ENCODE assay signal across 8 mouse cellular contexts in genomic region chr4:133002896-133003295, GRCm38 (mm10). TPM values are rescaled to one million over a fixed set of nuclear protein-coding genes. Genes with fewer than 3 reads are reported as not detected.
DNase-seq lines count a peak whose midpoint lies in the region; ATAC-seq lines count a peak whose summit lies in the region.

No protein-coding gene starts in this region.

- H3K4me1 ChIP-seq in forebrain, embryonic 14.5 days (ENCODE audit: control insufficient read depth, insufficient read depth, low read length) = peaks cover 14% of the 10 kb centered on the region
- peaks cover 43% of the 10 kb centered on the region for H3K4me1 ChIP-seq in limb, embryonic 10.5 days

- H3K4me3 ChIP-seq in forebrain, embryonic 14.5 days (ENCODE audit: low read depth, low read length) = no peak overlapping the region
- H3K4me3 ChIP-seq in limb, embryonic 10.5 days = no peak overlapping the region

- no peaks in the 10 kb centered on the region for H3K9me3 ChIP-seq in forebrain, embryonic 14.5 days (replicated peaks; ENCODE audit: control insufficient read depth, low read length)
- no peaks in the 10 kb centered on the region for H3K9me3 ChIP-seq in limb, embryonic 10.5 days (replicated peaks)

- 14% methylated on average over 10 of the region's 10 CpGs for WGBS in forebrain, embryonic 14.5 days
- WGBS in limb, embryonic 10.5 days = 63% methylated on average over 10 of the region's 10 CpGs

- peak; percentile 50 for ATAC-seq in forebrain, embryonic 14.5 days
- ATAC-seq in megakaryocyte, adult 5-6 weeks (ENCODE audit: poor library complexity, severe bottlenecking) = no peak

- DNase-seq in gastrocnemius, postnatal 10 days = peak; percentile 47
- no peak for DNase-seq in gastrocnemius, adult 18-20 months (ENCODE audit: low spot score)
- peak; percentile 91 for DNase-seq in MN1 (ENCODE audit: low spot score)
- peak; percentile 59 for DNase-seq in forebrain, embryonic 14.5 days (ENCODE audit: low spot score)
- DNase-seq in limb, embryonic 10.5 days (ENCODE audit: low spot score) = no peak
- no peak for DNase-seq in spleen, postnatal 14 days (ENCODE audit: low spot score in 2 of 2)
- no peak for DNase-seq in ovary, postnatal 10 days (ENCODE audit: low spot score)

- H3K9ac ChIP-seq in forebrain, embryonic 14.5 days (ENCODE audit: low read length) = no peak overlapping the region; the same call in 1 of the 2 replicates

- H3K36me3 ChIP-seq in forebrain, embryonic 14.5 days (ENCODE audit: control insufficient read depth, insufficient read depth, low read length) = no peaks in the 10 kb centered on the region
- no peaks in the 10 kb centered on the region for H3K36me3 ChIP-seq in limb, embryonic 10.5 days

- no peak overlapping the region for H3K4me2 ChIP-seq in forebrain, embryonic 14.5 days (ENCODE audit: low read length)

- 0 out of 2 replicates have a peak overlapping the region, but pooled peaks have one; percentile 40 for H3K27ac ChIP-seq in forebrain, embryonic 14.5 days (ENCODE audit: low read depth, low read length)
- H3K27ac ChIP-seq in limb, embryonic 10.5 days = peak overlapping the region; percentile 69; the same call in 1 of the 2 replicates

- H3K27me3 ChIP-seq in forebrain, embryonic 14.5 days (replicated peaks; ENCODE audit: control insufficient read depth, insufficient read depth, low read length) = no peaks in the 10 kb centered on the region
- H3K27me3 ChIP-seq in limb, embryonic 10.5 days (ENCODE audit: low read depth, poor library complexity, severe bottlenecking) = no peaks in the 10 kb centered on the region

RNA-seq across cellular contexts. Expression of gene Ahdc1, which starts 8.2 kb away (rescaled TPM):
- total RNA-seq in gastrocnemius, postnatal 10 days (2021) = 10 to 100 TPM; 58.2 to 82.8 TPM
- 10 to 100 TPM; 40.6 to 41.6 TPM for total RNA-seq in gastrocnemius, adult 18-20 months (2021)
- 8.6 and 12.2 TPM in 2 replicates for polyA plus RNA-seq in forebrain, embryonic 14.5 days (2014; fragmentation: Nextera tagmentation; extraction: Ambion mirVana)
- polyA plus RNA-seq in limb, embryonic 10.5 days (2016; fragmentation: Nextera tagmentation; extraction: Ambion mirVana) = 13.0 and 13.8 TPM in 2 replicates
- total RNA-seq in megakaryocyte, adult 5-6 weeks (2015) = 3.0 and 4.4 TPM in 2 replicates
- total RNA-seq in megakaryocyte, adult 5-6 weeks (2017) = 0.77 and 3.6 TPM in 2 replicates

RNA-seq across cellular contexts. Expression of gene Fgr, which starts 29.0 kb away (rescaled TPM):
- total RNA-seq in gastrocnemius, postnatal 10 days (2021) = under 1 TPM; 0.09 to 0.54 TPM
- under 1 TPM; 0.09 to 0.14 TPM for total RNA-seq in gastrocnemius, adult 18-20 months (2021)
- polyA plus RNA-seq in forebrain, embryonic 14.5 days (2014; fragmentation: Nextera tagmentation; extraction: Ambion mirVana) = 0.23 TPM in 1 of 2 replicates, not detected in the other
- 0.19 and 0.33 TPM in 2 replicates for polyA plus RNA-seq in limb, embryonic 10.5 days (2016; fragmentation: Nextera tagmentation; extraction: Ambion mirVana)
- 108 and 116 TPM in 2 replicates for total RNA-seq in megakaryocyte, adult 5-6 weeks (2015)
- total RNA-seq in megakaryocyte, adult 5-6 weeks (2017) = 111 and 112 TPM in 2 replicates

Comparison
In these comparisons a context has a peak if more than half of its experiments do, and no peak if none do; other contexts are left out.
1. DNase-seq: peak in gastrocnemius, postnatal 10 days (single experiment), MN1 (single experiment) and forebrain, embryonic 14.5 days (single experiment); none in gastrocnemius, adult 18-20 months (single experiment), limb, embryonic 10.5 days (single experiment), spleen, postnatal 14 days (0 of 2) and ovary, postnatal 10 days (single experiment).
2. RNA of gene Ahdc1, which starts 8.2 kb away (total RNA-seq): 58.2 to 82.8 TPM in gastrocnemius, postnatal 10 days and 40.6 to 41.6 TPM in gastrocnemius, adult 18-20 months; 0.77 to 4.4 TPM in megakaryocyte, adult 5-6 weeks; every median in the first group is over 4 times any median in the second.
3. RNA of gene Fgr, which starts 29.0 kb away (total RNA-seq): 108 to 116 TPM in megakaryocyte, adult 5-6 weeks; 0.09 to 0.54 TPM in gastrocnemius, postnatal 10 days and 0.09 to 0.14 TPM in gastrocnemius, adult 18-20 months; every median in the first group is over 10 times any median in the second.